ENCODE assay signal across 8 mouse cellular contexts in the genomic region with DNA sequence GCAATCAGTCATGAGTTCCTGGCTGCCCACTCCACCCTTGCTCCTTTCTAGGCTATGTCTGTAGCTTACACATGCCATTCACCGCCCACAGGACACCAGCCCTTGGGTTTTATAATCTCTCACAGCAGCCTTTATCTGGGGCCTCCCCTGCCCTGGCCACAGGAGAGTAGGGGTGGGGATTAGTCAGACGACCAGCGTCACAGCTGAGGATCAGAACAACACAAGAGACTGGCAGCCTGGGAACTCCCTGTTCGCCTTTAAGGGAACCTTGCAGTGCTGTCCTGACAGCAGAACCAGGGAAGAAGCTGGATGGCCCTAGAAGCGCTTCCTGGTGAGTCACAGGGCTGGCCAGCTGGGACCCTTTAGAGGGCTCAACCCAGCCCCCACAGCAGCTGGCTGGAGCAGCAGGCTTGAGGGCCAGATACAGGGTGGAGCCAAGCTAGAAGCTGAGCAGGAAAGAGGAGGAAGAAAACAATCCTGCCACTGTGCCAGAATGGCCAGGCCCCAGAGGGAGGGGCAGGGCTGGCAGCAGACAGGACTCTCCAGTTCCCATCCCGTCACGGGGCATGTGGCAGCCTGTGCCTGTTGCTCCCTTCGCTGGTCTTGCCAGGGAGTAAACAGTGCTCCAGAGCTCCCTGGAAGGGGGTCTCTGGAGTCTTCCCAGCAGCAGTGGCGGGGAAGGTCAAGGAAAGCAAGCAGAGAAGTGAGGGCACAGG. TPM values are rescaled to one million over a fixed set of nuclear protein-coding genes. Genes with fewer than 3 reads are reported as not detected.
DNase-seq lines count a peak whose midpoint lies in the region; ATAC-seq and TF ChIP-seq lines count a peak whose summit lies in the region.

No protein-coding gene starts in this region.

- peaks cover 60% of the 10 kb centered on the region for H3K4me1 ChIP-seq in brown adipose tissue, adult 24 weeks (ENCODE audit: control insufficient read depth, insufficient read depth, insufficient read length, low read length)
- peaks cover 72% of the 10 kb centered on the region for H3K4me1 ChIP-seq in erythroblast, embryonic 14.5 days (ENCODE audit: control insufficient read depth)
- peaks cover 92% of the 10 kb centered on the region for H3K4me1 ChIP-seq in heart, embryonic 10.5 days
- peaks cover 37% of the 10 kb centered on the region for H3K4me1 ChIP-seq in kidney, embryonic 14.5 days (ENCODE audit: control insufficient read depth, insufficient read depth, low read length)
- H3K4me1 ChIP-seq in limb, embryonic 14.5 days (ENCODE audit: control insufficient read depth, insufficient read depth, low read length), result peaks cover 26% of the 10 kb centered on the region
- peaks cover 16% of the 10 kb centered on the region for H3K4me1 ChIP-seq in midbrain, embryonic 15.5 days
- peaks cover 4% of the 10 kb centered on the region; the same call in 1 of the 2 replicates for H3K4me1 ChIP-seq in spleen, adult 2 months (ENCODE audit: control insufficient read depth, insufficient read depth, insufficient read length)

- peak overlapping the region; percentile 12 for H3K4me3 ChIP-seq in brown adipose tissue, adult 24 weeks (ENCODE audit: insufficient read depth, low read depth, low read length)
- H3K4me3 ChIP-seq in erythroblast, embryonic 14.5 days (replicated peaks), result peak overlapping the region; percentile 62
- peak overlapping the region; percentile 52 for H3K4me3 ChIP-seq in heart, embryonic 10.5 days
- H3K4me3 ChIP-seq in kidney, embryonic 14.5 days (ENCODE audit: low read length), result peak overlapping the region; percentile 13; the same call in 1 of the 2 replicates
- H3K4me3 ChIP-seq in limb, embryonic 14.5 days (replicated peaks; ENCODE audit: low read length), result no peak overlapping the region
- H3K4me3 ChIP-seq in midbrain, embryonic 15.5 days, result no peak overlapping the region
- H3K4me3 ChIP-seq in spleen, adult 2 months (ENCODE audit: extremely low read depth, insufficient read depth, insufficient read length), result no peak overlapping the region

- no peak for TF ChIP-seq POLR2A in limb, embryonic 14.5 days (IDR thresholded peaks at IDR 0.05; ENCODE audit: borderline replicate concordance, extremely low read depth, insufficient read depth, insufficient read length)
- no peak for TF ChIP-seq POLR2A in spleen, adult 2 months (IDR thresholded peaks at IDR 0.05; ENCODE audit: low read depth, low read length)

- peak overlapping the region; percentile 34 for H3K4me2 ChIP-seq in kidney, embryonic 14.5 days (replicated peaks; ENCODE audit: low read depth, low read length)
- peak overlapping the region; percentile 39 for H3K4me2 ChIP-seq in limb, embryonic 14.5 days (replicated peaks; ENCODE audit: low read depth, low read length, severe bottlenecking)
- peak overlapping the region; percentile 10; the same call in 1 of the 2 replicates for H3K4me2 ChIP-seq in midbrain, embryonic 15.5 days

- peak overlapping the region; percentile 92 for H3K27ac ChIP-seq in brown adipose tissue, adult 24 weeks (replicated peaks; ENCODE audit: low read depth, low read length)
- H3K27ac ChIP-seq in heart, embryonic 10.5 days, result peak overlapping the region; percentile 93
- peak overlapping the region; percentile 95 for H3K27ac ChIP-seq in kidney, embryonic 14.5 days (ENCODE audit: low read depth, low read length)
- peak overlapping the region; percentile 90 for H3K27ac ChIP-seq in limb, embryonic 14.5 days (replicated peaks; ENCODE audit: low read depth, low read length)
- peak overlapping the region; percentile 76 for H3K27ac ChIP-seq in midbrain, embryonic 15.5 days
- H3K27ac ChIP-seq in spleen, adult 2 months (ENCODE audit: insufficient read depth, low read length), result peak overlapping the region; percentile 59

- no peak for TF ChIP-seq CTCF in spleen, adult 2 months (IDR thresholded peaks at IDR 0.05; ENCODE audit: extremely low read depth, insufficient read depth, insufficient read length, insufficient replicate concordance)

- no peaks in the 10 kb centered on the region for H3K9me3 ChIP-seq in erythroblast, embryonic 14.5 days (ENCODE audit: control insufficient read depth, low read length)
- H3K9me3 ChIP-seq in heart, embryonic 10.5 days, result no peaks in the 10 kb centered on the region
- no peaks in the 10 kb centered on the region for H3K9me3 ChIP-seq in kidney, embryonic 14.5 days (ENCODE audit: control insufficient read depth, low read length)
- H3K9me3 ChIP-seq in limb, embryonic 14.5 days (ENCODE audit: control insufficient read depth, low read length), result no peaks in the 10 kb centered on the region
- no peaks in the 10 kb centered on the region for H3K9me3 ChIP-seq in midbrain, embryonic 15.5 days

- ATAC-seq in kidney, embryonic 14.5 days (ENCODE audit: low FRiP score, low TSS enrichment), result peak; percentile 90
- ATAC-seq in limb, embryonic 14.5 days (ENCODE audit: low FRiP score, low read depth), result peak; percentile 86
- peak; percentile 83 for ATAC-seq in midbrain, embryonic 15.5 days (replicated peaks)

- peak; percentile 95 for DNase-seq in 3134 (ENCODE audit: extremely low read depth, insufficient read length, low spot score)
- DNase-seq in heart, embryonic 10.5 days (ENCODE audit: low spot score), result peak; percentile 96
- peak; percentile 88 for DNase-seq in limb, embryonic 14.5 days (ENCODE audit: low spot score)
- DNase-seq in spleen, adult 2 months (ENCODE audit: low read depth in 1 of 2, low spot score in 2 of 2), result peak in 1 of 2 experiments; percentile 30

- peak overlapping the region; percentile 50; the same call in 1 of the 2 replicates for H3K9ac ChIP-seq in kidney, embryonic 14.5 days (ENCODE audit: low read depth, low read length)
- peak overlapping the region; percentile 44 for H3K9ac ChIP-seq in limb, embryonic 14.5 days (ENCODE audit: low read depth, low read length, severe bottlenecking)
- no peak overlapping the region; the same call in 1 of the 2 replicates for H3K9ac ChIP-seq in midbrain, embryonic 15.5 days

- 7% methylated on average over 9 of the region's 9 CpGs for WGBS in heart, embryonic 10.5 days
- whole genome bisulfite sequencing in kidney, embryonic 14.5 days, result 13% methylated on average over 9 of the region's 9 CpGs
- 14% methylated on average over 9 of the region's 9 CpGs for WGBS in limb, embryonic 14.5 days
- WGBS in midbrain, embryonic 15.5 days, result 18% methylated on average over 9 of the region's 9 CpGs
- WGBS in spleen, adult 2 months, result 51% methylated on average over 9 of the region's 9 CpGs

- no peaks in the 10 kb centered on the region for H3K27me3 ChIP-seq in erythroblast, embryonic 14.5 days (ENCODE audit: control insufficient read depth)
- H3K27me3 ChIP-seq in heart, embryonic 10.5 days (ENCODE audit: insufficient read depth, poor library complexity, severe bottlenecking), result no peaks in the 10 kb centered on the region
- no peaks in the 10 kb centered on the region for H3K27me3 ChIP-seq in kidney, embryonic 14.5 days (ENCODE audit: control insufficient read depth, insufficient read depth, low read length)
- no peaks in the 10 kb centered on the region for H3K27me3 ChIP-seq in limb, embryonic 14.5 days (ENCODE audit: control insufficient read depth, insufficient read depth, low read length)
- H3K27me3 ChIP-seq in midbrain, embryonic 15.5 days (replicated peaks), result no peaks in the 10 kb centered on the region
- H3K27me3 ChIP-seq in spleen, adult 2 months (ENCODE audit: control insufficient read depth, insufficient read depth, low read length), result no peaks in the 10 kb centered on the region

- H3K36me3 ChIP-seq in erythroblast, embryonic 14.5 days (ENCODE audit: control insufficient read depth), result peaks cover 65% of the 10 kb centered on the region
- H3K36me3 ChIP-seq in heart, embryonic 10.5 days, result peaks cover 42% of the 10 kb centered on the region
- H3K36me3 ChIP-seq in kidney, embryonic 14.5 days (ENCODE audit: control insufficient read depth, insufficient read depth, low read length), result peaks cover 27% of the 10 kb centered on the region; the same call in 1 of the 2 replicates
- H3K36me3 ChIP-seq in limb, embryonic 14.5 days (ENCODE audit: control insufficient read depth, insufficient read depth, low read length), result peaks cover 33% of the 10 kb centered on the region
- 0 out of 2 replicates have a peak, but pooled peaks cover 3% of the 10 kb centered on the region for H3K36me3 ChIP-seq in midbrain, embryonic 15.5 days (replicated peaks)
- 0 out of 2 replicates have a peak, but pooled peaks cover 1% of the 10 kb centered on the region for H3K36me3 ChIP-seq in spleen, adult 2 months (ENCODE audit: control insufficient read depth, insufficient read depth, low read length)

RNA-seq across cellular contexts. Expression of a gene that starts 9.8 kb away (rescaled TPM):
- 34.6 and 41.7 TPM in 2 replicates for polyA plus RNA-seq in brown adipose tissue, adult 24 weeks (2012; ENCODE audit: insufficient read depth, insufficient read length, missing spikeins)
- polyA plus RNA-seq in erythroblast, embryonic 14.5 days (2012), result 2.7 and 3.3 TPM in 2 replicates
- polyA plus RNA-seq in heart, embryonic 10.5 days (2016; fragmentation: Nextera tagmentation; extraction: Ambion mirVana), result 25.5 and 33.1 TPM in 2 replicates
- polyA plus RNA-seq in kidney, embryonic 14.5 days (2014; fragmentation: Nextera tagmentation; extraction: Ambion mirVana), result 16.3 and 18.1 TPM in 2 replicates
- polyA plus RNA-seq in limb, embryonic 14.5 days (2012; rRNA removed), result 48.0 and 102 TPM in 2 replicates
- polyA plus RNA-seq in limb, embryonic 14.5 days (2014; fragmentation: Nextera tagmentation; extraction: Ambion mirVana), result 37.7 and 41.7 TPM in 2 replicates
- 7.5 and 9.4 TPM in 2 replicates for polyA plus RNA-seq in midbrain, embryonic 15.5 days (2015; fragmentation: Nextera tagmentation; extraction: Ambion mirVana)
- 60.8 and 66.5 TPM in 2 replicates for polyA plus RNA-seq in spleen, adult 2 months (2012; rRNA removed)

RNA-seq across cellular contexts. Expression of a gene that starts 10.9 kb away (rescaled TPM):
- polyA plus RNA-seq in brown adipose tissue, adult 24 weeks (2012; ENCODE audit: insufficient read depth, insufficient read length, missing spikeins), result 117 and 146 TPM in 2 replicates
- 10.0 and 10.9 TPM in 2 replicates for polyA plus RNA-seq in erythroblast, embryonic 14.5 days (2012)
- polyA plus RNA-seq in heart, embryonic 10.5 days (2016; fragmentation: Nextera tagmentation; extraction: Ambion mirVana), result 170 and 253 TPM in 2 replicates
- 126 and 154 TPM in 2 replicates for polyA plus RNA-seq in kidney, embryonic 14.5 days (2014; fragmentation: Nextera tagmentation; extraction: Ambion mirVana)
- polyA plus RNA-seq in limb, embryonic 14.5 days (2012; rRNA removed), result 63.9 and 70.7 TPM in 2 replicates
- 124 and 129 TPM in 2 replicates for polyA plus RNA-seq in limb, embryonic 14.5 days (2014; fragmentation: Nextera tagmentation; extraction: Ambion mirVana)
- 114 and 117 TPM in 2 replicates for polyA plus RNA-seq in midbrain, embryonic 15.5 days (2015; fragmentation: Nextera tagmentation; extraction: Ambion mirVana)
- 27.5 and 33.8 TPM in 2 replicates for polyA plus RNA-seq in spleen, adult 2 months (2012; rRNA removed)

RNA-seq across cellular contexts. Expression of a gene that starts 11.1 kb away (rescaled TPM):
- 66.7 and 77.7 TPM in 2 replicates for polyA plus RNA-seq in brown adipose tissue, adult 24 weeks (2012; ENCODE audit: insufficient read depth, insufficient read length, missing spikeins)
- polyA plus RNA-seq in erythroblast, embryonic 14.5 days (2012), result 12.2 and 15.5 TPM in 2 replicates
- polyA plus RNA-seq in heart, embryonic 10.5 days (2016; fragmentation: Nextera tagmentation; extraction: Ambion mirVana), result 224 and 261 TPM in 2 replicates
- polyA plus RNA-seq in kidney, embryonic 14.5 days (2014; fragmentation: Nextera tagmentation; extraction: Ambion mirVana), result 249 and 258 TPM in 2 replicates
- 174 and 181 TPM in 2 replicates for polyA plus RNA-seq in limb, embryonic 14.5 days (2012; rRNA removed)
- 228 and 238 TPM in 2 replicates for polyA plus RNA-seq in limb, embryonic 14.5 days (2014; fragmentation: Nextera tagmentation; extraction: Ambion mirVana)
- 217 and 229 TPM in 2 replicates for polyA plus RNA-seq in midbrain, embryonic 15.5 days (2015; fragmentation: Nextera tagmentation; extraction: Ambion mirVana)
- 102 and 119 TPM in 2 replicates for polyA plus RNA-seq in spleen, adult 2 months (2012; rRNA removed)

RNA-seq across cellular contexts. Expression of a gene that starts 17.3 kb away (rescaled TPM):
- polyA plus RNA-seq in brown adipose tissue, adult 24 weeks (2012; ENCODE audit: insufficient read depth, insufficient read length, missing spikeins), result not detected in 2 replicates
- not detected in 2 replicates for polyA plus RNA-seq in erythroblast, embryonic 14.5 days (2012)
- polyA plus RNA-seq in heart, embryonic 10.5 days (2016; fragmentation: Nextera tagmentation; extraction: Ambion mirVana), result 0.70 and 1.7 TPM in 2 replicates
- polyA plus RNA-seq in kidney, embryonic 14.5 days (2014; fragmentation: Nextera tagmentation; extraction: Ambion mirVana), result 2.5 and 3.2 TPM in 2 replicates
- not detected in 2 replicates for polyA plus RNA-seq in limb, embryonic 14.5 days (2012; rRNA removed)
- polyA plus RNA-seq in limb, embryonic 14.5 days (2014; fragmentation: Nextera tagmentation; extraction: Ambion mirVana), result 0.25 and 0.34 TPM in 2 replicates
- 0.15 and 0.17 TPM in 2 replicates for polyA plus RNA-seq in midbrain, embryonic 15.5 days (2015; fragmentation: Nextera tagmentation; extraction: Ambion mirVana)
- 0.08 and 0.14 TPM in 2 replicates for polyA plus RNA-seq in spleen, adult 2 months (2012; rRNA removed)

RNA-seq across cellular contexts. Expression of a gene that starts 59.7 kb away (rescaled TPM):
- 131 and 169 TPM in 2 replicates for polyA plus RNA-seq in brown adipose tissue, adult 24 weeks (2012; ENCODE audit: insufficient read depth, insufficient read length, missing spikeins)
- 6.5 and 7.8 TPM in 2 replicates for polyA plus RNA-seq in erythroblast, embryonic 14.5 days (2012)
- 470 and 475 TPM in 2 replicates for polyA plus RNA-seq in heart, embryonic 10.5 days (2016; fragmentation: Nextera tagmentation; extraction: Ambion mirVana)
- 378 and 417 TPM in 2 replicates for polyA plus RNA-seq in kidney, embryonic 14.5 days (2014; fragmentation: Nextera tagmentation; extraction: Ambion mirVana)
- 193 and 230 TPM in 2 replicates for polyA plus RNA-seq in limb, embryonic 14.5 days (2012; rRNA removed)
- 344 and 345 TPM in 2 replicates for polyA plus RNA-seq in limb, embryonic 14.5 days (2014; fragmentation: Nextera tagmentation; extraction: Ambion mirVana)
- polyA plus RNA-seq in midbrain, embryonic 15.5 days (2015; fragmentation: Nextera tagmentation; extraction: Ambion mirVana), result 396 and 398 TPM in 2 replicates
- polyA plus RNA-seq in spleen, adult 2 months (2012; rRNA removed), result 186 and 302 TPM in 2 replicates

Comparison
In these comparisons a context has a peak if more than half of its experiments do, and no peak if none do; other contexts are left out.
1. H3K4me3 ChIP-seq: peak in brown adipose tissue, adult 24 weeks (single experiment), erythroblast, embryonic 14.5 days (single experiment), heart, embryonic 10.5 days (single experiment) and kidney, embryonic 14.5 days (single experiment); none in limb, embryonic 14.5 days (single experiment), midbrain, embryonic 15.5 days (single experiment) and spleen, adult 2 months (single experiment).
2. Peak in every context shown above with its lines, with median percentiles within 50 percentile points of each other: H3K27ac ChIP-seq, ATAC-seq and H3K4me2 ChIP-seq.